Mouse (Mus musculus): ENCODE results near the gene Fem1b.
A peak's percentile ranks its signal among the peaks of the same experiment; 100 is the strongest.
"Not testable (repeated sequence)": the region's sequence is repeated elsewhere in the genome, so short reads cannot be mapped to it uniquely, and the experiment has no call there.

Gene Fem1b

DNA sequence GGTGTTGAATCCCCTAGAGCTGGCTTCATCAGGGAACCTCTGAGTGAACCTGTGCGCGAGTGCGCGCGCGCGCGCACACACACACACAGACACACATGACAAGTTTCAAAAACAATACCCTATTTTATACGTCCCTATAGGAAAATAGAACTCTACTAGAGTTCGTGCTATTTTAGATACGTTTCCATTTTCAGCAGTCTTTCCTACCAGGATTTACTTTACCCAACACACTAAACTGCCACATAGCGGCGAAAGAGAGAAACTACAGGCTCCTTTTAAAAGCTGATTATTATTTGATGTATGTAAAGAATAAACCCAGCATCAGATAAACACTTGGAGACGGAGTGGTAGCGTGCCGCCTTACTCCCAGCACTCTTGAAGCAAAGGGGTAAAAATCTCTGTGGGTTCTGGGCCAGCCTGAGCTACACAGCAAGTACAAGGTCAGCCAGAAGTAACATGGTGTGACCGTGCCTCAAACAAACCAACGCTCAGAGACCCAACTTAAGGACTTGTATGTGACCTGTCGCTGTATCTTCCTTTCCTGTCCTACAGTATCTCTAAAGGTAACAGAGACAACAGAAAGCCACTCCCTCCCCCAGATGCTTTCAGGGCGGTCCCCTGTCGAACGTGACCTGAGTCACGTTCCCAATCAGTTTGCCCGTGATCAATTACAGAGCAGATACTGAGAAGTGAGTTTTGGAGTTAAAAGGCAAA lies 16.4 kb upstream of the Fem1b start:
- ATAC-seq (ENCODE audit: insufficient number of reproducible peaks, low FRiP score, low TSS enrichment): no peak

- ATAC-seq (ENCODE audit: insufficient number of reproducible peaks, low FRiP score, low TSS enrichment): no peak
Measured at GRCm38 (mm10) chr9:62826456-62826855, 14.7 kb upstream of the Fem1b start.

DNA sequence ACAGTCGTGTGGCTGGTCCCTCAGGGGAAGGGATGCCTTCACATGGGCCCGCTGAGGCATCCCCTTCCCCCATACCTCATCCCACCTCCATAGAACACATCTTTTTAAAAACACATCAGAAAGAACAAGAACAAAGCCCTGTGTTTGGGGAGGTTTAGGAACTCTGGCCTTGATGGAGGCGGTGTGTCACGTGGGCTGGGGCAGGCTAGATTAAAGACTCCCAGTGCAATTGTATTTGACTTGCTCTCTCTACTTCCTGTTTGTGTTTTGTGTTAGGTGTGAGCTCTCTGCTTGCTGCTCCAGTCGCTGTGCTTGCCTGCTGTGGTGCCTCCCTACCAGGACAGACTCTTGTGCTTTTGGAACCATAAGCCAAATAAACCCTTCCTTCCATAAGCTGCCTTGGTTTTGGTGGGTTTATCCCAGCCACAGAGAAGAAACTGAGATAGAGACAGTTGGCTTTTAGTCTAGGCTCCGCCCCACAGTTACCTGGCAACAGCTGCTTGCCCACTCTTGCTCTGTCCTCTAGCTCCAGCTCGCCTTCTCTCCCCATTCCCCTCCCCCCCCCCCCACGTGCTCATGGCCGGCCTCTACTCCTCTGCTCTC lies 14.2 kb upstream of the Fem1b start:
- ATAC-seq (ENCODE audit: insufficient number of reproducible peaks, low FRiP score, low TSS enrichment): no peak

DNA sequence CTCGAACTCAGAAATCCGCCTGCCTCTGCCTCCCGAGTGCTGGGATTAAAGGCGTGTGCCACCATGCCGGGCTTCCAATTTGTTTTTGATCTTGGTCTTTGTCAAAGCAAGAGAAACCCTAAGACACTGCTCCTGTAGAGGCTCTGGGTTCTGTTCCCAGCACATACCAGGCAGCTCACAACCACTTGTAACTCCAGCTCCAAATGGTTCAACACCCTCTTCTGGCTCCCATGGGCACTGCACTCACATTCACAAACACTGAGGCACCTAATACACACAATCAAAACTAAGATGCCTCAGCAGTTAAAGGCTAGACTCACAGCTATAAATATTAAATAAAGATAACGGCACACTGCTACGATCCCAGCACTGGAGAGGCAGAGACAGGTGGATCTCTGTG lies 10.1 kb upstream of the Fem1b start:
- ATAC-seq (ENCODE audit: insufficient number of reproducible peaks, low FRiP score, low TSS enrichment): no peak

- no peak for ATAC-seq (ENCODE audit: insufficient number of reproducible peaks, low FRiP score, low TSS enrichment)
Measured at GRCm38 (mm10) chr9:62820829-62821228, 9.1 kb upstream of the Fem1b start.

DNA sequence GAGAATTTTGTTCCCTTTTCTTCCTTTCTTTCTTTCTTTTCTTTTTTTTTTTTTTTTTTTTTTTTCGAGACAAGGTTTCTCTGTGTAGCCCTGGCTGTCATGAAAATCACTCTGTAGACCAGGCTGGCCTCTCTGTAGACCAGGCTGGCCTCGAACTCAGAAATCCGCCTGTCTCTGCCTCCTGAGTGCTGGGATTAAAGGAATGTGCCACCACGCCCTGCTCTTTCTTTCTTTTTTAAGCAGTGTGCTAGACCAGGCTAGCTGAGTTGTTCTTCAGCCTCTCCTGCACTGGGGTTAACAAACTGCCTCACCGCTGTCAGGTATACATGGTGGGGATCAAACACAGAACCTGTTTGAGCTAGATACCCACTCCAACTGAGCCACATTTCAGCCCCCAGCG lies 8.2 kb upstream of the Fem1b start:
- ATAC-seq (ENCODE audit: insufficient number of reproducible peaks, low FRiP score, low TSS enrichment): not testable (repeated sequence)

DNA sequence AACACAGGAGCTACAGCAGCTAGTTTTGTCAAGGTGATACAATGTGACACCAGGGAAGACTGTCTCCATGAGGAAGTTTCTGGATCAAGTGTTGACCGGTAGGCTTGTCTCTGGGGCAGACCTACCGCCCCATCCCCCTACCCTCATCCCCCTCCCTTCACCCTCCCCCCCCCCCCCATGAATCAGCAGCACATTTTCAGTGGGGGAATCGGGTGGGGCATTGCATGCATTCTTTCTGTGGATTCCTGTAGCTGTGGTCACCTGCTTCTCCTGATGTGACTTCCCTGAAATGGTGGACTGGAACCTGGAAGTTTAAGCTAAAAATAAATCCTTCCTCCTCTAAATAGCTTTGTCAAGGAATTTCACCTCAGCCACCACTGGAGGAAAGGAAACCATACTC lies 7.8 kb upstream of the Fem1b start:
- ATAC-seq (ENCODE audit: insufficient number of reproducible peaks, low FRiP score, low TSS enrichment): no peak

DNA sequence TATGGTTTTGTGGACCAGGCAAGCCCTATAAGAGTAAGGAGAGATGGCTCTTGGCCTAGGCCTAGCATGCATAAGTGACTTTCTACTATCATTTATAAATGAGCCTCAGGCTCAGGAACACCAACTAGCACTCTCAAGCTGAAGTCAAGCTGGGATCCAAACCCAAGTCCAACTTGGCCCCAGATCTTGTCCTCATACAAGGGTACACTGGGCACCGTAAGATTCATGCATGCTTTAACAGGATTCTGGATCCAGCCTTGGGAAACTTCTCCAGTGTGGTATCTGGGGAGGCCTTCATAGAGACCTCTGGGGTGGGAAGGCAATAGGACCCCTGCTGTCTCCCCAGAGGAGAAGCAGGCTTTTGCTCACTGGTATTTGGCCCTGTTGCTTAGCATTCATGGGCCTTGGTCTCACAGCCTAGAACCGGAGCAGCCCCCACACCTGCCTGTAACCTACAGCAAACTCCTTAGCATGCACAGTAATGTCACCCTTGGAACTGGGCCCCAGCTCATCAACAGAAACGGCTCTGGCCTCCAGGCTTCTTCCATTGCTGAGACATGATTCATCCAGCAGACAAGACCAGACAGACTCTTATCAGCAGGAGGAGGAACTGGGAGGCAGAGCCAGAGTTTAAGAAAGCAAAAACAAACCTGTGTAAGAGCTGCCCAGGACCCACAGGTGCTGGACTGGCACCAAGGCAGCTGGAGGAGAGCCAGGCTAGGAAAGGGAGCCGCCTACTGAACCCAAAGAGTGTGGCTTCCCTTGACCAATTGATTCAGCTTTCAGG lies 6.3 kb upstream of the Fem1b start:
- no peak for ATAC-seq (ENCODE audit: insufficient number of reproducible peaks, low FRiP score, low TSS enrichment)

- no peak for ATAC-seq (ENCODE audit: insufficient number of reproducible peaks, low FRiP score, low TSS enrichment)
Measured at GRCm38 (mm10) chr9:62817099-62817571, 5.4 kb upstream of the Fem1b start.

DNA sequence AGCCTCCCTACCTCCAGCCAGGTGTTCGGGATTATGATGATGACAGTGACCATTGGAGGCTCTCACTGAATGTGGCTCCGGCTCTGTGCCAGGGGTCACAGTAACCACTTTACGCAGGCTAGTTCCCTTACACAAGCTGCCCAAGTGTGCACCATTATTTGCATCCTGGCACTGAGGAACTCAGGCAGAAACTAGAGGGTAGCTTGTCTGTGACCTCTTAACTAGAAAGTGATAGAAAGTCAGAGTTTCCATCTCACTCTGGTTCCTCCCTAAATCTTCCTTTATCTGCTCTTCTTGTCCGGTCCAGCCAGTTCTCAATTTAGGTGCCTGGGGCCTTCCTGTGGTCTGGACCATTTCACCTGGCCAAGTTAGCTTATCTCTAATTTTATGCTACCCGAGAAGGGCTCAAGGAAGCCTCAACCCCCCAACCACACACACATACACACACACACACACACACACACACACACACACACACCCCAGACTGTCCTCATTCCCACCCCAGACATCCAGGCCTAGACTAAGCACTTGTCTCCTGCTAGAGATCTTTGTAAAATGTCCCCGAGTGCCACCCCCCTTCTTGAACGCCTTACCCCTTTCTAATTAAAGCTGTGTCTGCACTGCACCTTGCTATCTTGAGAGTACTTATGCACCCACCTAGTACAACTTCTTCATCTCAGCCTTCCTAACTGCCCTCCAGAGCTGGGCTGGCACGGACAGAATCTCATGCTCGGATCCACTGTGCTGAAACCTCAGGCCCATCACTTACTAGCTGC lies 4.8 kb upstream of the Fem1b start:
- ATAC-seq (ENCODE audit: insufficient number of reproducible peaks, low FRiP score, low TSS enrichment): no peak

DNA sequence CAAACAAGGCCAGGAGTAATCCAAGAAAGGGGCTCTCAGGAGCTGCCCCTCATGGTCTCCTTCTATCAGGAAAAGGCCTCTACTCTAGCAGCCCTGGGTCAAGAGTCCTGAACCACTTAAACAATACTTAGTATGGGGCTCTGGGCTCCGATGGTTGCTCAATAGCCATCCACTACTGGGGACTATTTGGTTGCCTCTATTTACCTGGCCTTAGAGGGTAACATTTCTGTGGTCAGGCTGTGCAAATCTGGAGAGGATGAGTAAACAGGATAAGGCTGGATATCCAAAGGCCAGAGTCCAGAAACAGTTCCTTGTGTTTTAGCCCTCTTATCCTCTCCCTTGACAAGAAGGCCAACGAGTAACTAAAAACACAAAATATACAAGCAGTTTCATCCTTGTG lies 3.0 kb upstream of the Fem1b start:
- ATAC-seq (ENCODE audit: insufficient number of reproducible peaks, low FRiP score, low TSS enrichment): no peak

- ATAC-seq (ENCODE audit: insufficient number of reproducible peaks, low FRiP score, low TSS enrichment): peak; percentile 7; the same call in 1 of the 2 replicates
Measured at GRCm38 (mm10) chr9:62812216-62813049, 699 bp upstream of the Fem1b start.

- ATAC-seq (ENCODE audit: insufficient number of reproducible peaks, low FRiP score, low TSS enrichment): peak; percentile 56
Measured at GRCm38 (mm10) chr9:62810543-62811515, 905 bp downstream of the Fem1b start.

GRCm38 (mm10) chr9:62810095-62810494 lies 1.6 kb downstream of the Fem1b start:
- no peak for ATAC-seq (ENCODE audit: insufficient number of reproducible peaks, low FRiP score, low TSS enrichment)

DNA sequence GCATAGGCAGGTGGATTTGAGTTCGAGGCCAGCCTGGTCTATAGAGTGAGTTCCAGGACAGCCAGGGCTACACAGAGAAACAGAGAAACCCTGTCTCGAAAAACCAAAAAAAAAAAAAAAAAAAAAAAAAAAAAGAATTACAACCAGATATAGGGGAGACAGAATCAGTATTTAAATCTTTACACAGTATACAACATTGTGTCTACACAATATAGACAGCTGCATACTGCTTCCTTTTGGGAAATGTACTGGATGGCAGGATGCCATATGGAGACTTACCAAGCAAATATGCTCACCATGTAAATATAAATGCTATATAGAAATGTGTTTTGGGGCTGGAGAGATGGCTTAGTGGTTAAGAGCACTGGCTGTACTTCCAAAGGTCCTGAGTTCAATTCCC lies 12.5 kb downstream of the Fem1b start:
- not testable (repeated sequence) for ATAC-seq (ENCODE audit: insufficient number of reproducible peaks, low FRiP score, low TSS enrichment)

DNA sequence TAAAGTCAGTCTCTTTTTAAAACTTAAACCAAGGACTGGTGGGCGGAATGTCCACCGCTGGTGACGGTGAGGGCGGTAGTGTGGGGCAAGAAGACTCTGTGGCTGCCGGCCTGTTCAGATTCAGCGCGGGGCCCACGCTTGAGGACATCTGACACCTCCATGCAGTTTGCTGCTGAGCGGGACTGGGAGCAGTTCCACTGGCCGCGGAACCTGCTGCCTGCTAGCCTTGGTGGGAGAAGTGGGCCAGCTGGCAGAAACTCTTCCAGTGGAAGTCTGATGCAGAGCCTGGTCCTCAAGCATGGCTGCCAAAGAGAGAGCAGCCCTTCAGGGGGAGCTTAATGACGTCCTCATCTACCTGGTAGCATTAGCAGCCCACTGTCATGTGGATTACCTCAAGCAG lies 21.9 kb downstream of the Fem1b start:
- ATAC-seq (ENCODE audit: insufficient number of reproducible peaks, low FRiP score, low TSS enrichment): no peak

DNA sequence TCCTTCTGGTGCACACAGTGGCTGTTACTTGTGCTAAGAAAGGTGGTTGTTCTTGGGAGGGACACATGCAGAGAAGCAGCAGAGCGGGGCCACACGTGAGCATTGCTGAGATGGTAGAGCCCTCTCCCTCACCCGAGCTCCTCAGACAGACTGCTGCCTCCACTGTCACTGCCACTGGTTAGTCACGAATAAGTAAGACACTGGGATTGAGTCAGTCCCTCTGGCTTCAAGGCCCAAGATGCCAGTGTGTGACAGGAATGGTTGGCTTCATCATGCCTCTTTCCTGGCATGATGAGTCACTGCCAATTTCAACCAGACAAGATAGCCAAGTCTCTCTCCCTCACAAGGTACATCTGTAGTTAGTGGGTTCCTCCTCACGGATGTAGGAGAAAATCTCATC lies 25.0 kb downstream of the Fem1b start:
- no peak for ATAC-seq (ENCODE audit: insufficient number of reproducible peaks, low FRiP score, low TSS enrichment)

GRCm38 (mm10) chr9:62784233-62784632 lies 27.5 kb downstream of the Fem1b start:
- ATAC-seq (ENCODE audit: insufficient number of reproducible peaks, low FRiP score, low TSS enrichment): no peak
